Mouse (Mus musculus) C2C12 (cell line): ENCODE measurements around the gene Il18bp.

Experiments
- CTCF ChIP-seq: IDR thresholded peaks from one replicate; pipeline ENCODE4 v1.5.1; 2011; ENCODE audit not compliant: control insufficient read depth, insufficient read depth, insufficient read length
- FOSL1 ChIP-seq: IDR thresholded peaks from one replicate; pipeline ENCODE4 v1.8.0; 2011; ENCODE audit warnings: mild to moderate bottlenecking, low read length; ENCODE audit not compliant: poor library complexity, insufficient read depth, severe bottlenecking
- USF1 ChIP-seq: IDR thresholded peaks from one replicate; pipeline ENCODE4 v1.6.1; 2011; ENCODE audit warnings: low read depth, mild to moderate bottlenecking, control low read depth, moderate library complexity

- TF ChIP-seq CTCF = no peak
- TF ChIP-seq FOSL1 = no peak
- no peak for TF ChIP-seq USF1
These were observed 42.9 kb upstream of the Il18bp start for GRCm38 (mm10) chr7:102061353-102061752.
